Comparison of ENCODE assay signal across 8 mouse cellular contexts in the genomic region with DNA sequence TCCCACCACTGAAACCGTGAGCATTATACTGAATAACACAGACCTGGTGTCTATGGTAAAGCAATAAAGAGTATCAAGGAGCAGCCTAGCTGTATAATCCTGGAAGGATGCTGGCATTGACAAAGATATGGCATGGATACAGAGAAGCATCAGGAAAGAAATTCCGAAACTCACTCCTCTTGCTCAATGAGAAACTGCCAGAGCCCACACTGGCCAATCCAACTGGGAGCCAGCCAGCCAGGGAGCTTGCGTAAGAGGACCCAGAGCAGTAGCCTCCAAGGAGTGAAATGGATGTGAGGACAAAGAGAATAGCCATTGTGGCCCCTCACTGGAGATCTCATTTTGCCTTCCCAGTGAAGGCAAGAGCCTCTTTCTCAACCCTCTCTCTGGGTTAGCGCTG. TPM values are rescaled to one million over a fixed set of nuclear protein-coding genes. Genes with fewer than 3 reads are reported as not detected.
DNase-seq lines count a peak whose midpoint lies in the region.
"Had no signal": no experiment of that assay in that cellular context is flagged by ENCODE, and none has a peak within 500 bp of the region (broad histone marks: within the 10 kb centered on the region; RNA-seq: fewer than 3 reads in every experiment).

No protein-coding gene starts in this region.

- intact Hi-C loops in heart, postnatal 36 days (cut with DNase I) = no loop called here

- DNase-seq in ovary, adult 18-20 months (ENCODE audit: low spot score) = peak; percentile 23
- no peak for DNase-seq in ovary, postnatal 10 days (ENCODE audit: low spot score)
- DNase-seq in gastrocnemius, adult 18-20 months (ENCODE audit: low spot score) = peak; percentile 78
- DNase-seq in heart, postnatal 36 days = peak; percentile 72 to 73
- DNase-seq in skeletal muscle tissue, adult 2 months (ENCODE audit: low read depth, low spot score) = peak; percentile 65
- no peak for DNase-seq in MN1 (ENCODE audit: low spot score)
- no peak for DNase-seq in left cerebral cortex, adult 9 months (ENCODE audit: low spot score in 2 of 2)
- DNase-seq: thymus, postnatal 14 days had no signal

RNA-seq across cellular contexts. Expression of gene Snapc3, which starts 21.2 kb away (rescaled TPM):
- 1 to 10 TPM; 8.3 to 9.2 TPM for total RNA-seq in gastrocnemius, adult 18-20 months (2021)
- 10 to 100 TPM; 14.2 to 20.6 TPM for total RNA-seq in heart, postnatal 36 days (2021)

Comparison
In these comparisons a context has a peak if more than half of its experiments do, and no peak if none do; other contexts are left out.
1. DNase-seq: peak in ovary, adult 18-20 months (single experiment), gastrocnemius, adult 18-20 months (single experiment), heart, postnatal 36 days (2 of 2) and skeletal muscle tissue, adult 2 months (single experiment); none in ovary, postnatal 10 days (single experiment), MN1 (single experiment) and left cerebral cortex, adult 9 months (0 of 2).